Mouse (Mus musculus): ENCODE measurements at regions not wholly inside any gene's neighbourhood (a gene's known extent, or its start where the extent isn't known, plus 50 kb on each side); places are given as distances from the start of the nearest gene placed in this dataset.

- no peak for DNase-seq
Measured at GRCm38 (mm10) chr7:129819651-129820050, 228.0 kb downstream of the Wdr11 start.

DNA sequence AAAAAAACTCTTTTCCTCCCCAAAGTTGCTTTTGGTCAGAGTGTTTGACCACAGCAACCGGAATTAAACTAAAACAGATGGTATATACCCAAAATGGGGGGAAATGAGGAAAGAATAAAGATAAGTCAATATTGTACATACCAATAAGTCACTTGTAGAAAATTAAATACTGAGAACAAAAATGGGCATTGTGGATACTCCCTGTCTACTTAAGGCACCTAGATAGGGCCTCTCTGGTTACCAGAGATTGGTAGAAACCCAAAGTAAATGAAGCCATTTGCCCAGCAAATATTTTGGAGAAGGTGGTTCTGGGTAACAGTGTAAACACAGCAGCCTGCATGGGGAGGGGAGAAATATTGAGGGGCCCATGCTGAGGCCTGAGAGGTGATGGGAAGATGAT lies 237.3 kb downstream of the Wdr11 start:
- no peak for DNase-seq

GRCm38 (mm10) chr7:129832830-129833229 lies 241.2 kb downstream of the Wdr11 start:
- no peak for DNase-seq

DNA sequence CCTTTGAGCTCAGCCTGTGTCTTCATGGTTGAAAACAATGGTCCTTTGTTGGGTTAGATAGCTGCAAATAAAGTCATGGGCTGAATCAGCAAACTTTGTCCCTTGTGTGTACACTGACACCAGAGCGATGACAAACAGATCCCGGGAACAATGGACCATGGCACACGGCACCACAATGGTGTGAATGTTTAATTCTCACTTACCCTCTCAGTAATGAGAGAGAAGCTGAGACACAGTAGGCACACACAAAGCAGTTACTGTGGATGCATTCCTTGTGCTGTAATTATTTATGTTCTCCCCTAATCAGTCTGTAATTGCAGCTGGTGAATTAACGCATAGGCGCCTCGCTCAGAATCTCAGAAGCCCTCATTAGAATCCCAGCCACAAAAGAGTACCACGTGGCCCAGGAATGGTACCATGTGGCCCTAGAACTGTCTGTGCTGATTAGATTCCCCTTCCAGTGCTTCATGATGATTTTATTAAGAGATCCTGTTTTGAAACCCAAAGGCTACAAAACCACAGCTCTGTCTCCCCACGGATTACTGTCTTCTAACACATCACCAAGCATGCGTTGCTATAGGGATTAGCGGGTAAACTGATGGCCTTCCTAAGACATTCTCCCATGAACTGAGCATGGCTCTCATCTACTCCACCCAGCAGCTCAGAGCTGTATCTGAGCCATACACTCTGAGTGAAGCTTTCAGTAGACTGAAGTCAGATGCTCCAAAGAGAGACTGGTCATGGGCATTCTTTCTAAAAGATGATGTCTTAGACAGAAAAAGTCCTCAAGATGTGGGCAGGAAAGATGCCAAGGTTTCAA lies 250.8 kb downstream of the Wdr11 start:
- no peak for DNase-seq

DNA sequence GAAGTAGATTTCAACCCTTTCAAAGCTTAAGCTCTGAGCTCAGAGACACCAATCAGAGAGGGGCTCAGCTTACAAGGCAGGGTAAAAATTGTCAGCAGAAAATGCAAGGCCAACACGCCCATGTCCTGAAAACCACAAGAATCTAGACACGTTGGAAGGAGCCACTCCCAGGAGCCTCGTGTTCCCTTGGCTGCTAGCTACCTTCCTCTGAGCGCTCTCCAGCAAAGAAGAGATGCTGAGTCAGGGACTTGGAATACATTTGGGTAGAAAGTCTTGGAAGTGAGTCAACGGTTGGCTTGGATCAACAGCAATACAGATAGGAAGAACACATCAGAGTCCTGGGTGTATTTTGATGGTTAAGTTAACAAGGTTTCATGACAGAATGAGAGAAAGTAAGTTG lies 255.5 kb downstream of the Wdr11 start:
- DNase-seq: no peak

- no peak for DNase-seq
Measured at GRCm38 (mm10) chr7:129853596-129853995, 261.9 kb downstream of the Wdr11 start.

DNA sequence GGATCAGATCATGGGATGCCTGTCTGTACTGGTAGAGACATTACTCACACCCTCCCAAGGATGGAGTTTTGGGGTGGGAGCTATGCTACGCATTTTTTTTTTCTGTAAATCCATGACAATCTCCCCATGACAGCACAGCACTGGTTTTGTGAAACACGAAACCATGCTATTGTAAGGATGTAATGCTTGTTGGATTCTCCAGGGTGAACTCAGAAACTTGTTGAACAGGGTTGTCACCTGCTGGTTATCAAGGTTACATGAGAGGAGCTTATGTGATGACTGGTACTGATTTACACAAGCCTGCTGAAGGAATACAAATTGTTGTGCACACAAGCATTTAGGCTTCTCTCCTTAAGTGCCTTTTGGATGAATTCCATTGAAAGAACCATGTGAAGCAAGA lies 263.3 kb downstream of the Wdr11 start:
- no peak for DNase-seq

GRCm38 (mm10) chr7:129862966-129863365 lies 271.3 kb downstream of the Wdr11 start:
- no peak for DNase-seq

DNA sequence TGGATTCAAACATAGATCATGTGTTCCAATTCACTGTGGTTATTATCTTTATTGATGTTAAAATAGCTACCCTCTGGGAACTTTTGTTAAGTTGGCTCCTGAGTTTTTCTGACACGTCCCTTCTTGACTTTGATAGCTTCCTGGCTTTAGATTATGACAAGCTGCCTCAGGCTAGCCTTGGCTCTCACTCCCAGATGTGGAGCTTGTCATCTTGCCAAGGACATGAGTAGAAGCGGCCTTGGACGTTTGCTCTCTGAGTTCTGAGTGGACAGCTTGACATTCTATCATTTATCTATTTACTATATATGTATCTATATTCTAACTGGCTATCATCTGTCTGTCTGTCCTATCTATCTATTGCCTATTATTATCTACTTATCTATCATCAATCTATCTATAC lies 273.9 kb downstream of the Wdr11 start:
- DNase-seq: no peak

- DNase-seq: no peak
Measured at GRCm38 (mm10) chr7:129872208-129872790, 280.6 kb downstream of the Wdr11 start.

- no peak for DNase-seq
Measured at GRCm38 (mm10) chr7:129876202-129876851, 284.7 kb downstream of the Wdr11 start.

- DNase-seq: no peak
Measured at GRCm38 (mm10) chr7:129876852-129877223, 285.2 kb downstream of the Wdr11 start.

DNA sequence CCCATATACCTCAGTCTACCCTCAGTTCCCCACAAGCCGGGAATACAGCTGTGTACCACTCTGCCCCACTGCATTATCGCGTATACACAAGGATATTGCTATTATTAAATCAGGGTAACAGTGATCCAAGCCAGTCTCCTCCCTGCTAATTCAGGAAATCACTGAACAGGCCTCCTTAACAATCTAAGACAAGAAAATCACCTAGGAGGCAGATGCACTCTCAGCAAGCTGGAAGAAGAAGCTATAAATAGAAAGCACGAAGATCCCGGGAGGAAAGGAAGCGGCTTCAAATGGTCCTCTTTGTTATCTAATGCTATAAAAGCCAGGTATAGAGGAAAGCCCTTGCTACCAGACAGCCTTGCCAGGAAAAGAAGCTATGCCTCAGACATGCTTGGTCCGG lies 304.6 kb downstream of the Wdr11 start:
- no peak for DNase-seq

- no peak for DNase-seq
Measured at GRCm38 (mm10) chr7:129897511-129897910, 305.8 kb downstream of the Wdr11 start.

DNA sequence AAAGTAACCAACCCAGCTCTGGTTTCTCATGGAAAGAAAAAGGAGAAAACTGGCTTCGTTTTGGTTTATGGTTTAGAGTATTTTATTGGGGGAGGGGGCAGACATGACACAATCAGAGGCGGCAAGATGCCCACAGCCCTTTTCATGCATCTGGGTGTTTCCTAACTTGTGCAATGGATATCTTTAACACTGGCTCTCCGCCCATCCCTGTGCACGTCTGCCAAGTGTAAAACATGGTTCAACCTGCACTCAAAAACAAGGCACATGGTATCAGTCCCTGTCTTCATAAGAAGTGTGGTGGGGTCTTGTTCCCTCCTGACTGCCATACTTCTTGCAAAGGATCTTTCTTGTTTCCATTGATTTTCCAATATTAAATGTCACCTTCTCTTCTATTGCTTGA lies 310.6 kb downstream of the Wdr11 start:
- no peak for DNase-seq

DNA sequence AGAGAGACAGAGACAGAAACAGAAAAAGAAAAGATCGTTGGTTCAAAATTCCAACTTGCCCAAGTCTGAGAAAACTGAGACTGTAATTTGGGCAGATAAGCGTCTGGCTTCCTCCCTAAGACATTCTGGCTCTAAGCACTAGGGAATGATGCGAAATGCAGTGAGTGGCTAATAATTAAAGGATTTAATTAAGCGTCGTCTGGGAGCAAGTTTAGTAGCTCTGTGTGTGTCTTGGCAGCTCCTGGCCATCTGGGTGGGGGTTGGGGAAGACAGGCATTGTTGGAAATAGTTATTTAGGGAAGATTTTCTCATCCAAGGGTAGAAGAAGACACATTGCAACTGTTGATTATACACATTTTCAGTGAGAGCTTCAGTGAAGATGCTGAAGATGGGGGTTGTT lies 311.5 kb downstream of the Wdr11 start:
- no peak for DNase-seq

DNA sequence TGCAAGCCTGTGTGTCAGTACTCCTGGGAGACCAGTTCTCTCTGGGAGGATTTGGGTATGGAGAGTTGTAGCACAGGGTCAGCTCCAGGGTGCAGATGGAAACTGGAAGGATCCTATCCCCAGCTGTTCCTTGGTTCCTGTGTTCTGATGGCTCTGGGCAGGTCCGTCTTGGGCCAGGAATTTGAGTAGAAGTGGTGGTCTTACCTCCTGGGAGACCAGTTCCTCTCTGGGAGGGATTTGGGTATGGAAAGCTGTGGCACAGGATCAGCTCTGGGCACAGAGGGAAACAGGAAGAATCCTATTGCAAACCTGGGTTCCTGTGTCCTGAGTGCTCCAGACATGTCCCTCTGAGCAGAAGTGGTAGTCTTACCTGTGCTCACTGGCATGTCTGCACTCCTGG lies 314.5 kb downstream of the Wdr11 start:
- no peak for DNase-seq

DNA sequence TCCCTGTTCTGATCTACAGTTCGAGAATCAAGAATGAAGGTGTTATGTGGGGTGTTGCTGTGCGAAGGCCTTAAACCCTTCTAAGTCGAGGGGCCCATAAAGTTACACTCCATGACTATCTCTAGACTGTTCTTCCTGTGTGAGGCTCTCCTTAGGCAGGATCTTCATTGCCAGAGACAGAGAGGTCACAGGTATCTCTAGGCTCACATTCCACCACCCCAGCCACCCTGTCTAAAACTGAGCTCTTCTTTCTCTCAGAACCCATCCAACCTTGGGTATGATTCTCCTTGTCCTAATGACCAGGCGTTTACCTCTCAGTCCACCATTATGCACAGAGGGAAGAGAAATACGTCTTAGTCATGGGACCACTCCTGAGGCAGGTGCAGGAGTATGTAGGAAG lies 317.2 kb downstream of the Wdr11 start:
- DNase-seq: no peak

DNA sequence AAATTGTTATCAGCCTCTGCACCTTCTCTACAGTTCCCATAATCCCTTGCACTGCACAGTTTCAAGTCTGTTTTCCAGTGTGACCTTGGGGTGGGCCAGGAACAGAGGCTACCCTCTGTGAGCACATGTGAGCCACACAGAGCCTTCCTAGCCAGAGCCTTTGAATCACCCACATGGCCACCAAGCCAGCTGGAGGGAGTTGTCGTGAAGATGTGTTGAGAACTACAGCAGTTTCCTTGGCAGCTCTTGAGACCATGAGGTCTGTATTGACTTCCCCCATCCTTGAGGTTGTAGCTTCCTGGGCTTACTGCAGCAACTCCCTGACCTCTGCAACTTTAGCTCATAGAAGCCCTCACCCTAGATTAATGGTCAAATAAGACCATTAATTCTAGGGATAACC lies 318.1 kb downstream of the Wdr11 start:
- DNase-seq: no peak

GRCm38 (mm10) chr7:129910826-129911225 lies 319.2 kb downstream of the Wdr11 start:
- DNase-seq: no peak

- no peak for DNase-seq
Measured at GRCm38 (mm10) chr7:129914871-129915270, 323.2 kb downstream of the Wdr11 start.

GRCm38 (mm10) chr7:129918240-129919200 lies 326.9 kb downstream of the Wdr11 start:
- DNase-seq: peak in 1 of 2 experiments; percentile 59

DNA sequence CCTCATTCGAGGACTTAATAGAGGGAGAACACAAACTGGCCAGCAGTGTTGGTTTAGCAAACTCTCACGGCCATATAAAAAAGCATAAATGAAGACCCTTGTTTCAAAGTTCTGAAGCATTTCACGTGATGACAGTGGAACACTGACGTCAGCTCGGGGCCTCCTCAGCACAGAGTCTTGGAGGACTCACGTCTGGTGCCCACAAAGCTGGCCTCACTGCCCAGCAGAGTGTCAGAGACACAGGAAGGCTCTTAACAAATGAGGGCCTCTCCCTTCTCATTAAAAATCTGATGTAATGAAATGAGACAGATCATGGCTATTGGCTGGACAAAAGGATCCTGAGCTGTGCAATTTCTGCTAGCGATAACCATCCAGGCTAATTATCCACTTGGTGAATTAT lies 330.6 kb downstream of the Wdr11 start:
- no peak for DNase-seq

Data from kidney, postnatal 25 days (tissue).